Mouse (Mus musculus) embryonic facial prominence, embryonic 11.5 days (tissue): ENCODE data around the gene Agr2. TPM values are rescaled to one million over a fixed set of nuclear protein-coding genes. Genes with fewer than 3 reads are reported as not detected.

Source experiments
- ATAC-seq: fragments of 200-750 bp; cut with Nextera tagmentation; replicated peaks from 2 replicates; pipeline ENCODE4 v1.8.0; 2017; ENCODE audit warnings: low read depth; ENCODE audit not compliant: insufficient number of reproducible peaks, low FRiP score, low TSS enrichment
- DNase-seq: peaks from one replicate; pipeline ENCODE4 v3.0.0-alpha.2; 2015; ENCODE audit warnings: low spot score
- H3K27ac ChIP-seq: fragments of 300-500 bp; sonication (generic); replicated peaks from 2 replicates; pipeline ENCODE4 v1.5.1; 2014; ENCODE audit warnings: mild to moderate bottlenecking, low read depth, low read length, control low read depth
- H3K27me3 ChIP-seq: fragments of 300-500 bp; sonication (generic); 2 replicates; pipeline ENCODE4 v1.6.1; 2014; ENCODE audit warnings: mild to moderate bottlenecking, low read length, moderate library complexity, mixed read lengths; ENCODE audit not compliant: control insufficient read depth, insufficient read depth
- H3K36me3 ChIP-seq: fragments of 300-500 bp; sonication (generic); replicated peaks from 2 replicates; pipeline ENCODE4 v1.6.1; 2014; ENCODE audit warnings: low read depth, mild to moderate bottlenecking, low read length, moderate library complexity, mixed read lengths; ENCODE audit not compliant: control insufficient read depth, insufficient read depth
- H3K4me1 ChIP-seq: fragments of 300-500 bp; sonication (generic); 2 replicates; pipeline ENCODE4 v1.6.1; 2014; ENCODE audit warnings: low read length, mixed read lengths; ENCODE audit not compliant: control insufficient read depth, insufficient read depth
- H3K4me2 ChIP-seq: fragments of 300-500 bp; sonication (generic); 2 replicates; pipeline ENCODE4 v1.6.1; 2014; ENCODE audit warnings: low read depth, mild to moderate bottlenecking, control low read depth, low read length, moderate library complexity
- H3K4me3 ChIP-seq: fragments of 300-500 bp; sonication (generic); 2 replicates; pipeline ENCODE4 v1.5.1; 2014; ENCODE audit warnings: low read depth, low read length, control low read depth
- H3K9ac ChIP-seq: fragments of 300-500 bp; sonication (generic); replicated peaks from 2 replicates; pipeline ENCODE4 v1.6.1; 2014; ENCODE audit warnings: mild to moderate bottlenecking, control low read depth, low read length
- H3K9me3 ChIP-seq: fragments of 300-500 bp; sonication (generic); replicated peaks from 2 replicates; pipeline ENCODE4 v1.6.1; 2016; ENCODE audit warnings: mild to moderate bottlenecking, low read length, inconsistent platforms, mixed read lengths; ENCODE audit not compliant: control insufficient read depth
- WGBS: fragments of 180-500 bp; shearing (Covaris S2); extraction: QIAGEN DNeasy Blood & Tissue Kit; methylation state at CpG from one replicate; pipeline ENCODE4 v1.1.7; 2014; 5-methylcytosine and 5-hydroxymethylcytosine counted together
- polyA plus RNA-seq: library from polyadenylated mRNA; unstranded; fragments of >200 nt; fragmentation: Nextera tagmentation; extraction: Ambion mirVana; gene quantifications from 2 replicates; pipeline ENCODE4 v1.2.1, GENCODE M21; 2014

Gene Agr2
- polyA plus RNA-seq, 1 experiment from 2014 or later, result not detected

DNA sequence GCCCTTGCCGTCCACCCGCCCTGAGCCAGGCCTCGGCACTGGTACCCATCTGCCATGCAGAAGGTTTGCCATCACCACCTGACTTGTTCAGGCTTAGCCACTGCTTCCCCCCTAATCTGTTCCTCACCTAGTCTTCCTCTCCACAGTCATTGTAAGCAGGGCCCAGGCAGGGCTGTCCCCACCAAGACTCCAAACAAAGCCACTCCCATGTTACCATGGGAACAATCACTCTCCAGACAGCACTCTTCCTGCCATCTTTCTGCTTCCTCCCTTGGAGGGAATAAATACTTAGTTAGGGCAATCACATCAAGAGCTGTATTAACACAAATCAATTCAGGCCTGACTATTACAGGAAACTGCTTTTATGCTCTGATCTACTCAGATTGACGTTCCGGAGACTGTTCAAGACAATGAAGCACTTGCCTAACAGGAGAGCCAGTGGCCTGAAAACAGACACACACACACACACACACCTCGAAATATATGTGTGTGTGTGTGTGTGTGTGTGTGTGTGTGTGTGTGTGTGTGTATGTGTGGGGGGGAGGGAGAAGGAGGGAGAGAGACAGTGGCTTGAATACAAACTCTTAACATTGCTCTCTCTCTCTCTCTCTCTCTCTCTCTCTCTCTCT is 10.9 kb upstream of the Agr2 start:
- H3K27me3 ChIP-seq, result no peaks in the 10 kb centered on the region
- no peaks in the 10 kb centered on the region for H3K36me3 ChIP-seq
- H3K4me2 ChIP-seq, result no peak overlapping the region
- no peaks in the 10 kb centered on the region for H3K4me1 ChIP-seq
- DNase-seq (peak; percentile 60), ATAC-seq (peak; percentile 94)
- H3K9ac ChIP-seq, result no peak overlapping the region
- WGBS, result 55% methylated on average over 6 of the region's 6 CpGs
- no peak overlapping the region for H3K4me3 ChIP-seq
- H3K27ac ChIP-seq, result no peak overlapping the region
- H3K9me3 ChIP-seq, result no peaks in the 10 kb centered on the region

- Histone ChIP-seq H3K27me3 (no peaks in the 10 kb centered on the region), H3K4me2 (no peak overlapping the region), H3K9ac (no peak overlapping the region), H3K27ac (no peak overlapping the region), H3K9me3 (no peaks in the 10 kb centered on the region), H3K4me3 (no peak overlapping the region), H3K4me1 (no peaks in the 10 kb centered on the region), H3K36me3 (no peaks in the 10 kb centered on the region)
- ATAC-seq (no peak), DNase-seq (no peak)
- 93% methylated on average over 9 of the region's 9 CpGs for WGBS
Observed at GRCm38 (mm10) chr12:35983472-35983871, 9.2 kb upstream of the Agr2 start.

- 79% methylated on average over 5 of the region's 5 CpGs for WGBS
Observed at GRCm38 (mm10) chr12:35984743-35985142, 8.0 kb upstream of the Agr2 start.

GRCm38 (mm10) chr12:35993583-35993982 is 876 bp downstream of the Agr2 start:
- H3K27me3 ChIP-seq, result no peaks in the 10 kb centered on the region
- H3K4me3 ChIP-seq, result no peak overlapping the region
- H3K4me2 ChIP-seq, result no peak overlapping the region
- H3K4me1 ChIP-seq, result no peaks in the 10 kb centered on the region
- no peaks in the 10 kb centered on the region for H3K9me3 ChIP-seq
- no peak overlapping the region for H3K9ac ChIP-seq
- ATAC-seq (no peak), DNase-seq (no peak)
- WGBS, result 73% methylated on average over 3 of the region's 3 CpGs
- no peaks in the 10 kb centered on the region for H3K36me3 ChIP-seq
- no peak overlapping the region for H3K27ac ChIP-seq

More at GRCm38 (mm10) chr12:35984743-35985142, 8.0 kb upstream of the Agr2 start:
- Histone ChIP-seq H3K27me3 (no peaks in the 10 kb centered on the region), H3K9ac (no peak overlapping the region), H3K9me3 (no peaks in the 10 kb centered on the region), H3K27ac (no peak overlapping the region), H3K4me2 (no peak overlapping the region), H3K4me1 (no peaks in the 10 kb centered on the region), H3K36me3 (no peaks in the 10 kb centered on the region), H3K4me3 (no peak overlapping the region)
- DNase-seq (no peak), ATAC-seq (no peak)

- Histone ChIP-seq H3K27me3 (no peaks in the 10 kb centered on the region), H3K36me3 (no peaks in the 10 kb centered on the region), H3K27ac (no peak overlapping the region), H3K9ac (no peak overlapping the region), H3K4me2 (no peak overlapping the region), H3K4me3 (no peak overlapping the region), H3K4me1 (no peaks in the 10 kb centered on the region), H3K9me3 (no peaks in the 10 kb centered on the region)
- DNase-seq (no peak), ATAC-seq (no peak)
Observed at GRCm38 (mm10) chr12:35994098-35994497, 1.4 kb downstream of the Agr2 start.

DNA sequence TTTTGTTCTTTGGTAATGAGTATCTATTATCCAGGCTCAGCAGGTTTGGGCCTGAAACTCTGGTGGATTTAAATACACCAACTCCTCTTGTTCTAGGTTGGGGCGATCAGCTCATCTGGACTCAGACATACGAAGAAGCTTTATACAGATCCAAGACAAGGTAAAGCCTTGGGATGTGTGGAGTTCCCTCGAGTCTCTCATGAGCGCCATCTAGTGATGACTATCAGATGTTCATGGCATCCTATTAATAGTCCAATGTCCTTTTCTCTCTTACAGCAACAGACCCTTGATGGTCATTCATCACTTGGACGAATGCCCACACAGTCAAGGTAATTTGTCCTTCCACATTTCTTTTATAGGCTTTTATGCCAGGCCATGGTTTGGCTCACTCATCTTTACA is 3.1 kb downstream of the Agr2 start:
- WGBS, result 32% methylated on average over 5 of the region's 5 CpGs
- DNase-seq (peak; percentile 75), ATAC-seq (no peak)
- H3K4me3 ChIP-seq, result no peak overlapping the region
- H3K9ac ChIP-seq, result no peak overlapping the region
- no peaks in the 10 kb centered on the region for H3K36me3 ChIP-seq
- H3K4me2 ChIP-seq, result no peak overlapping the region
- H3K27me3 ChIP-seq, result no peaks in the 10 kb centered on the region
- H3K4me1 ChIP-seq, result no peaks in the 10 kb centered on the region
- no peak overlapping the region for H3K27ac ChIP-seq
- H3K9me3 ChIP-seq, result no peaks in the 10 kb centered on the region

DNA sequence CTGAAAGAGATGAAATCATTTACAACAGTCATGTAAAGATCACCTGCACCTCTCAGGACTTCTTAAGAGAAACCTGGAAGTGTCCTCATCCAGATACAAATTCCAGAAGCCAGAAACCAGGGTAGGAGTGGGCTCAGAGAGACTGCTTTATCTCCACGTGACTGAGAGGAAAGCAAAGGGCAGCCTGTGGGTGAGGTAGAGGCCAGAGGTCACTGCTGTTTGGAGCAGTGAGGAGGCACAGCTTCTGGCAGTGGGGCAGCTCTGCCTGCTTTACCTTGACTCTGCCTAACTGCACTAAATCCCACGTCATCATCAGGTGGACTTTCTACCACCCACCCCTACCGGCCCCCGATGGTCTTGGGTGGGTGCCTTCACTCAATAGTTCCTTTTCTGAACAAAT is 12.0 kb downstream of the Agr2 start:
- 63% methylated on average over 4 of the region's 4 CpGs for WGBS
- Histone ChIP-seq H3K27me3 (no peaks in the 10 kb centered on the region), H3K4me3 (no peak overlapping the region), H3K36me3 (no peaks in the 10 kb centered on the region), H3K4me1 (no peaks in the 10 kb centered on the region), H3K9ac (no peak overlapping the region), H3K27ac (no peak overlapping the region), H3K4me2 (no peak overlapping the region), H3K9me3 (no peaks in the 10 kb centered on the region)
- ATAC-seq (no peak), DNase-seq (no peak)

- 83% methylated on average over 2 of the region's 2 CpGs for WGBS
- DNase-seq, result no peak
Observed at GRCm38 (mm10) chr12:36007581-36007980, 14.9 kb downstream of the Agr2 start.

More at GRCm38 (mm10) chr12:36007581-36007980, 14.9 kb downstream of the Agr2 start:
- no peaks in the 10 kb centered on the region for H3K4me1 ChIP-seq
- ATAC-seq, result no peak
- H3K27ac ChIP-seq, result no peak overlapping the region
- no peak overlapping the region for H3K9ac ChIP-seq
- H3K27me3 ChIP-seq, result no peaks in the 10 kb centered on the region
- no peak overlapping the region for H3K4me3 ChIP-seq
- H3K9me3 ChIP-seq, result no peaks in the 10 kb centered on the region
- H3K4me2 ChIP-seq, result no peak overlapping the region
- H3K36me3 ChIP-seq, result no peaks in the 10 kb centered on the region
